Mouse (Mus musculus) hindbrain, embryonic 15.5 days (tissue): ENCODE measurements at regions not wholly inside any gene's neighbourhood (a gene's known extent, or its start where the extent isn't known, plus 50 kb on each side); places are given as distances from the start of the nearest gene placed in this dataset.
"Not testable (repeated sequence)": the region's sequence is repeated elsewhere in the genome, so short reads cannot be mapped to it uniquely, and the experiment has no call there.

Source experiments
- ATAC-seq: fragments of 200-750 bp; cut with Nextera tagmentation; 2 replicates; pipeline ENCODE4 v1.8.0; 2017; ENCODE audit warnings: low read depth, moderate number of reproducible peaks, moderate TSS enrichment; ENCODE audit not compliant: low FRiP score
- H3K27ac ChIP-seq: fragments of 300-500 bp; sonication (generic); replicated peaks from 2 replicates; pipeline ENCODE4 v1.5.1; 2015; ENCODE audit warnings: mild to moderate bottlenecking, inconsistent platforms
- H3K27me3 ChIP-seq: fragments of 300-500 bp; sonication (generic); 2 replicates; pipeline ENCODE4 v1.6.1; 2015; ENCODE audit warnings: control low read depth, inconsistent platforms
- H3K36me3 ChIP-seq: fragments of 300-500 bp; sonication (generic); 2 replicates; pipeline ENCODE4 v1.6.1; 2015; ENCODE audit warnings: control low read depth, inconsistent platforms
- H3K4me1 ChIP-seq: fragments of 300-500 bp; sonication (generic); replicated peaks from 2 replicates; pipeline ENCODE4 v1.6.1; 2015; ENCODE audit warnings: control low read depth, inconsistent platforms
- H3K4me2 ChIP-seq: fragments of 300-500 bp; sonication (generic); 2 replicates; pipeline ENCODE4 v1.6.1; 2015; ENCODE audit warnings: moderate library complexity, mild to moderate bottlenecking, inconsistent platforms
- H3K4me3 ChIP-seq: fragments of 300-500 bp; sonication (generic); 2 replicates; pipeline ENCODE4 v1.5.1; 2015; ENCODE audit warnings: mild to moderate bottlenecking, inconsistent platforms
- H3K9ac ChIP-seq: fragments of 300-500 bp; sonication (generic); 2 replicates; pipeline ENCODE4 v1.6.1; 2015; ENCODE audit warnings: inconsistent platforms
- H3K9me3 ChIP-seq: fragments of 300-500 bp; sonication (generic); 2 replicates; pipeline ENCODE4 v1.6.1; 2016; ENCODE audit warnings: control low read depth, inconsistent platforms
- WGBS: fragments of 180-500 bp; shearing (Covaris S2); methylation state at CpG from one replicate; pipeline ENCODE4 v1.1.7; 2015; 5-methylcytosine and 5-hydroxymethylcytosine counted together

GRCm38 (mm10) chr6:84306585-84306984 lies 287.1 kb downstream of the Cyp26b1 start:
- Histone ChIP-seq H3K9me3 (no peaks in the 10 kb centered on the region), H3K4me2 (no peak overlapping the region), H3K27me3 (no peaks in the 10 kb centered on the region), H3K4me1 (no peaks in the 10 kb centered on the region), H3K9ac (no peak overlapping the region), H3K27ac (no peak overlapping the region), H3K36me3 (no peaks in the 10 kb centered on the region), H3K4me3 (no peak overlapping the region)
- no peak for ATAC-seq
- 67% methylated on average over 13 of the region's 13 CpGs for WGBS

- no peaks in the 10 kb centered on the region for H3K27me3 ChIP-seq
- no peaks in the 10 kb centered on the region for H3K9me3 ChIP-seq
- H3K4me1 ChIP-seq = no peaks in the 10 kb centered on the region
- no peaks in the 10 kb centered on the region for H3K36me3 ChIP-seq
- no peak overlapping the region for H3K27ac ChIP-seq
- no peak overlapping the region for H3K4me3 ChIP-seq
- no peak overlapping the region for H3K4me2 ChIP-seq
- WGBS = 89% methylated on average over 3 of the region's 3 CpGs
- no peak overlapping the region for H3K9ac ChIP-seq
- ATAC-seq = no peak
These were observed 288.6 kb downstream of the Cyp26b1 start for GRCm38 (mm10) chr6:84305093-84305492.

GRCm38 (mm10) chr6:84302916-84303315 lies 290.8 kb downstream of the Cyp26b1 start:
- not testable (repeated sequence) for H3K4me1 ChIP-seq, H3K9ac ChIP-seq, ATAC-seq, H3K4me3 ChIP-seq, H3K27ac ChIP-seq, H3K9me3 ChIP-seq, H3K36me3 ChIP-seq, H3K27me3 ChIP-seq, H3K4me2 ChIP-seq
- WGBS = 89% methylated on average over 3 of the region's 3 CpGs

GRCm38 (mm10) chr6:84299936-84300335 lies 291.5 kb downstream of the Dysf start:
- WGBS = 95% methylated on average over 2 of the region's 2 CpGs
- Histone ChIP-seq H3K36me3 (no peaks in the 10 kb centered on the region), H3K9me3 (no peaks in the 10 kb centered on the region), H3K27ac (no peak overlapping the region), H3K4me2 (no peak overlapping the region), H3K4me3 (no peak overlapping the region), H3K27me3 (no peaks in the 10 kb centered on the region), H3K9ac (no peak overlapping the region), H3K4me1 (no peaks in the 10 kb centered on the region)
- no peak for ATAC-seq

- Histone ChIP-seq H3K27me3 (no peaks in the 10 kb centered on the region), H3K9me3 (no peaks in the 10 kb centered on the region), H3K4me3 (no peak overlapping the region), H3K36me3 (no peaks in the 10 kb centered on the region), H3K9ac (no peak overlapping the region), H3K27ac (no peak overlapping the region), H3K4me1 (no peaks in the 10 kb centered on the region), H3K4me2 (no peak overlapping the region)
- no peak for ATAC-seq
These were observed 290.8 kb downstream of the Dysf start for GRCm38 (mm10) chr6:84299146-84299545.

- H3K9ac ChIP-seq, ATAC-seq, H3K27ac ChIP-seq, H3K36me3 ChIP-seq, H3K4me2 ChIP-seq, H3K4me3 ChIP-seq, H3K9me3 ChIP-seq, H3K27me3 ChIP-seq: not testable (repeated sequence)
- peaks cover 10% of the 10 kb centered on the region for H3K4me1 ChIP-seq
These were observed 265.5 kb downstream of the Dysf start for GRCm38 (mm10) chr6:84273907-84274306.

- Histone ChIP-seq H3K27me3 (no peaks in the 10 kb centered on the region), H3K9me3 (no peaks in the 10 kb centered on the region), H3K36me3 (no peaks in the 10 kb centered on the region), H3K4me1 (peaks cover 10% of the 10 kb centered on the region), H3K9ac (no peak overlapping the region), H3K4me2 (no peak overlapping the region), H3K27ac (0 out of 2 replicates have a peak overlapping the region, but pooled peaks have one; percentile 20), H3K4me3 (no peak overlapping the region)
- WGBS = 40% methylated on average over 6 of the region's 6 CpGs
- peak; percentile 84 for ATAC-seq
These were observed 264.3 kb downstream of the Dysf start for GRCm38 (mm10) chr6:84272520-84273311.

- H3K36me3 ChIP-seq = no peaks in the 10 kb centered on the region
- ATAC-seq = no peak
- H3K27me3 ChIP-seq = no peaks in the 10 kb centered on the region
- 76% methylated on average over 6 of the region's 6 CpGs for WGBS
- no peak overlapping the region for H3K4me2 ChIP-seq
- H3K4me1 ChIP-seq = peaks cover 10% of the 10 kb centered on the region
- no peak overlapping the region for H3K9ac ChIP-seq
- H3K9me3 ChIP-seq = no peaks in the 10 kb centered on the region
- H3K4me3 ChIP-seq = no peak overlapping the region
- H3K27ac ChIP-seq = no peak overlapping the region
These were observed 263.6 kb downstream of the Dysf start for GRCm38 (mm10) chr6:84271966-84272365.

GRCm38 (mm10) chr6:84271441-84271840 lies 263.1 kb downstream of the Dysf start:
- H3K4me3 ChIP-seq = no peak overlapping the region
- H3K4me1 ChIP-seq = peaks cover 10% of the 10 kb centered on the region
- WGBS = 94% methylated on average over 3 of the region's 3 CpGs
- no peak overlapping the region for H3K27ac ChIP-seq
- no peaks in the 10 kb centered on the region for H3K36me3 ChIP-seq
- H3K27me3 ChIP-seq = no peaks in the 10 kb centered on the region
- no peak overlapping the region for H3K9ac ChIP-seq
- no peaks in the 10 kb centered on the region for H3K9me3 ChIP-seq
- ATAC-seq = no peak
- H3K4me2 ChIP-seq = no peak overlapping the region

GRCm38 (mm10) chr6:84270518-84271165 lies 262.3 kb downstream of the Dysf start:
- Histone ChIP-seq H3K27ac (no peak overlapping the region), H3K4me2 (no peak overlapping the region), H3K4me1 (peaks cover 10% of the 10 kb centered on the region), H3K9me3 (no peaks in the 10 kb centered on the region), H3K4me3 (no peak overlapping the region), H3K36me3 (no peaks in the 10 kb centered on the region), H3K9ac (no peak overlapping the region), H3K27me3 (no peaks in the 10 kb centered on the region)
- 58% methylated on average over 12 of the region's 12 CpGs for WGBS
- no peak for ATAC-seq

- Histone ChIP-seq H3K27me3 (no peaks in the 10 kb centered on the region), H3K9ac (no peak overlapping the region), H3K9me3 (no peaks in the 10 kb centered on the region), H3K27ac (no peak overlapping the region), H3K4me3 (no peak overlapping the region), H3K4me1 (peaks cover 10% of the 10 kb centered on the region), H3K4me2 (no peak overlapping the region), H3K36me3 (no peaks in the 10 kb centered on the region)
- ATAC-seq = no peak
- 90% methylated on average over 4 of the region's 4 CpGs for WGBS
These were observed 261.1 kb downstream of the Dysf start for GRCm38 (mm10) chr6:84269478-84269877.

- no peak overlapping the region for H3K9ac ChIP-seq
- H3K9me3 ChIP-seq = no peaks in the 10 kb centered on the region
- H3K4me2 ChIP-seq = no peak overlapping the region
- no peak overlapping the region for H3K4me3 ChIP-seq
- H3K27me3 ChIP-seq = no peaks in the 10 kb centered on the region
- ATAC-seq = no peak
- 75% methylated on average over 3 of the region's 3 CpGs for WGBS
- H3K27ac ChIP-seq = no peak overlapping the region
- no peaks in the 10 kb centered on the region for H3K36me3 ChIP-seq
- peaks cover 10% of the 10 kb centered on the region for H3K4me1 ChIP-seq
These were observed 260.6 kb downstream of the Dysf start for GRCm38 (mm10) chr6:84269023-84269422.
